Mouse (Mus musculus): ENCODE measurements around the gene Btn1a1. TPM values are rescaled to one million over a fixed set of nuclear protein-coding genes. Genes with fewer than 3 reads are reported as not detected.

Btn1a1 gene
- polyA plus RNA-seq, 1 experiment from 2014 or later = 0.96 TPM

DNA sequence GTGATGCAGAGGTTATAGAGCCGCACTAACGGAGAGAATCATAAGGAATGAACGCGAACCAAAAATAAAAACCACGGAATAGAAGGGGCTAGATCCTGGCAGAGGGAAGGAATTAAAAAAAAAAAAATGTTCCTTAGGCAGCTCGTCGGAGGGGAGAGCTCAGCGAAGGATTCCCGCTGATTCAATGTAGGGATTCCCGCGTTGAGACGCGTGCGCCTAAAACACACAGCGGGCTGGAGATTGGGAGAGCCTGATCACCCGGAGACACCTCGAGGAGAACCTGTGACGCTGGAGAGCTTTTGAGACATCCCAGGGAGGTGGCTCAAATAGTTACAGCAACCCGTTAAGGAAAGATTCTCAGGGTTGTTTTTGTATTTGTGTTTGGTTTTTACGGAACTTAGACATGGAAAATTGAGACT is 53.5 kb downstream of the Btn1a1 start:
- H3K27me3 ChIP-seq (ENCODE audit: insufficient read depth, low read length) = peaks cover 3% of the 10 kb centered on the region; the same call in 1 of the 2 replicates
- TF ChIP-seq CTCF (IDR thresholded peaks at IDR 0.05; ENCODE audit: low read depth) (no peak), EP300 (IDR thresholded peaks at IDR 0.05; ENCODE audit: low read depth) (no peak)
- ATAC-seq (peak; percentile 33; the same call in 1 of the 2 replicates), DNase-seq (no peak)
- no peak overlapping the region for H3K27ac ChIP-seq (ENCODE audit: low read depth)
- WGBS (ENCODE audit: insufficient replicate concordance) = under 1% methylated on average over 20 of the region's 20 CpGs
- H3K4me2 ChIP-seq (ENCODE audit: low read depth, low read length) = peak overlapping the region; percentile 64
- H3K9ac ChIP-seq (replicated peaks) = no peak overlapping the region; the same call in 1 of the 2 replicates
- no peaks in the 10 kb centered on the region for H3K36me3 ChIP-seq (replicated peaks; ENCODE audit: insufficient read depth, low read length)
- no peaks in the 10 kb centered on the region for H3K9me3 ChIP-seq (ENCODE audit: low read length)
- H3K4me3 ChIP-seq (ENCODE audit: low read depth, low read length) = peak overlapping the region; percentile 32
- H3K4me1 ChIP-seq (ENCODE audit: insufficient read depth) = peaks cover 16% of the 10 kb centered on the region

DNA sequence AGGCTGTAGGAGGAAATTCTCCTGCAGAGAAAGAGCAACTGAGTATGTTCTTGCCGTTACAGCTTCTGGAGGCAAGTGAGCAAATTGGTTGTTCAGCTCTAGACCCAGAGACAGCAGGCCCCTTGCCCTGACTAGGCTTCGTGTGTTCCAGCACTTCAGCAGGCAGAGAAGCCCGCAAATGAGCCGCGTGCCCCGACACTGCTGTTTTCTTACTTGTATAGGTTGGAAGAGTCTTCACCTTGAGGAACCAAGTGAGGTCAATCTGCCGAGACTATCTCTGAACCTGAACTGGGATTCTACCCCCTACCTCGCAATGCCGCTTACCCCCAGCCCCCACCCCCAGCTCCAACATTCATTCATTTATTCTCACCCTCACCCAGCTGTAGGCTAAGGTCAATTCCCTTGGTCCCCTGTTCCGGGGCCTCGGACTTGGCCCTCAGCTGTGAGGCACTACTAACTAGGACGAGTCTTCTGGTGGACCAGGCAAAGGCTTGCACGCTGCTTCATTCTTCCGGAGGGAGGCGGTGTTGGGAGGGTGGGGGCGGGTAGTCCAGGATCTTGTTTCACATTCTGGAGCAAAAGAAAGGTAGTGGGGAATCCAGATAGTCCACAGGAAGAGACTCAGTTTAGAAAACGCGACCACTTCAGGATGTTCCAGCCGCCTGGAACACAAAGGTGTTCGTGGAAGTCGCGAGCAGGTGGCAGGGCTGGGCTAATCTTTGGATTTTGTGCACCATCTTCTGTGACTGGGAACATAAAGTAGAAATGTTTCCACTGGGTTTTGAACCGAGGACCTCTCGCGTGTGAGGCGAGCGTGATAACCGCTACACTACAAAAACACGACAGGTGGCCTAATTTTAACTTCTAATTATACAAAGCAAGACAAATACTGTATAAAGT is 54.1 kb downstream of the Btn1a1 start:
- Histone ChIP-seq H3K9me3 (ENCODE audit: low read length) (no peaks in the 10 kb centered on the region), H3K4me1 (ENCODE audit: insufficient read depth) (peaks cover 16% of the 10 kb centered on the region), H3K27me3 (ENCODE audit: insufficient read depth, low read length) (peaks cover 3% of the 10 kb centered on the region; the same call in 1 of the 2 replicates), H3K4me2 (ENCODE audit: low read depth, low read length) (peak overlapping the region; percentile 64), H3K4me3 (ENCODE audit: low read depth, low read length) (peak overlapping the region; percentile 32), H3K9ac (replicated peaks) (no peak overlapping the region), H3K36me3 (replicated peaks; ENCODE audit: insufficient read depth, low read length) (no peaks in the 10 kb centered on the region), H3K27ac (ENCODE audit: low read depth) (no peak overlapping the region)
- WGBS (ENCODE audit: insufficient replicate concordance) = 10% methylated on average over 29 of the region's 29 CpGs
- ATAC-seq = peak; percentile 25; the same call in 1 of the 2 replicates
- TF ChIP-seq CTCF (IDR thresholded peaks at IDR 0.05; ENCODE audit: low read depth) (no peak), EP300 (IDR thresholded peaks at IDR 0.05; ENCODE audit: low read depth) (no peak)
- DNase-seq = no peak

GRCm38 (mm10) chr13:23410632-23411031 is 55.1 kb downstream of the Btn1a1 start:
- H3K4me3 ChIP-seq (ENCODE audit: low read depth, low read length) = no peak overlapping the region
- peaks cover 3% of the 10 kb centered on the region; the same call in 1 of the 2 replicates for H3K27me3 ChIP-seq (ENCODE audit: insufficient read depth, low read length)
- TF ChIP-seq CTCF (IDR thresholded peaks at IDR 0.05; ENCODE audit: low read depth) (no peak), EP300 (IDR thresholded peaks at IDR 0.05; ENCODE audit: low read depth) (no peak)
- 66% methylated on average over 9 of the region's 9 CpGs for WGBS (ENCODE audit: insufficient replicate concordance)
- no peak overlapping the region for H3K27ac ChIP-seq (ENCODE audit: low read depth)
- ATAC-seq (no peak), DNase-seq (no peak)
- no peaks in the 10 kb centered on the region for H3K36me3 ChIP-seq (replicated peaks; ENCODE audit: insufficient read depth, low read length)
- H3K4me2 ChIP-seq (ENCODE audit: low read depth, low read length) = no peak overlapping the region
- no peak overlapping the region for H3K9ac ChIP-seq (replicated peaks)
- peaks cover 16% of the 10 kb centered on the region for H3K4me1 ChIP-seq (ENCODE audit: insufficient read depth)
- H3K9me3 ChIP-seq (ENCODE audit: low read length) = no peaks in the 10 kb centered on the region

Other genes starting within 250 kb of the Btn1a1 start
- gene Vmn1r222, start 230.0 kb downstream of the Btn1a1 start, polyA plus RNA-seq (2015; fragmentation: Nextera tagmentation; extraction: Ambion mirVana) = not detected in 2 replicates
- gene Vmn1r223, start 218.8 kb downstream of the Btn1a1 start, polyA plus RNA-seq (2015; fragmentation: Nextera tagmentation; extraction: Ambion mirVana) = not detected in 2 replicates
- 7.4 and 9.5 TPM in 2 replicates for gene Zfp322a, start 96.7 kb downstream of the Btn1a1 start, polyA plus RNA-seq (2015; fragmentation: Nextera tagmentation; extraction: Ambion mirVana)
- gene Abt1, start 42.0 kb downstream of the Btn1a1 start, polyA plus RNA-seq (2015; fragmentation: Nextera tagmentation; extraction: Ambion mirVana) = 4.3 and 4.8 TPM in 2 replicates
- gene Btn2a2, start 23.0 kb upstream of the Btn1a1 start, polyA plus RNA-seq (2015; fragmentation: Nextera tagmentation; extraction: Ambion mirVana) = not detected in 2 replicates
- 7.2 and 7.5 TPM in 2 replicates for gene Hist1h4h, start 65.1 kb upstream of the Btn1a1 start, polyA plus RNA-seq (2015; fragmentation: Nextera tagmentation; extraction: Ambion mirVana)
- 9.7 and 9.8 TPM in 2 replicates for gene Hist1h2af, start 68.0 kb upstream of the Btn1a1 start, polyA plus RNA-seq (2015; fragmentation: Nextera tagmentation; extraction: Ambion mirVana)
- 3.7 and 6.3 TPM in 2 replicates for gene Hist1h3g, start 69.5 kb upstream of the Btn1a1 start, polyA plus RNA-seq (2015; fragmentation: Nextera tagmentation; extraction: Ambion mirVana)
- gene Hist1h2bh, start 77.5 kb upstream of the Btn1a1 start, polyA plus RNA-seq (2015; fragmentation: Nextera tagmentation; extraction: Ambion mirVana) = 0.58 and 0.64 TPM in 2 replicates
- gene Hist1h3f, start 78.2 kb upstream of the Btn1a1 start, polyA plus RNA-seq (2015; fragmentation: Nextera tagmentation; extraction: Ambion mirVana) = 1.3 and 1.5 TPM in 2 replicates
- gene Hist1h4f, start 85.7 kb upstream of the Btn1a1 start, polyA plus RNA-seq (2015; fragmentation: Nextera tagmentation; extraction: Ambion mirVana) = 1.1 and 1.2 TPM in 2 replicates
- gene Hist1h1d, start 87.4 kb upstream of the Btn1a1 start, polyA plus RNA-seq (2015; fragmentation: Nextera tagmentation; extraction: Ambion mirVana) = 0.43 and 0.51 TPM in 2 replicates
- gene Hist1h3e, start 96.5 kb upstream of the Btn1a1 start, polyA plus RNA-seq (2015; fragmentation: Nextera tagmentation; extraction: Ambion mirVana) = 3.6 and 4.6 TPM in 2 replicates
- 62.4 and 66.0 TPM in 2 replicates for gene Hist1h2ae, start 105.3 kb upstream of the Btn1a1 start, polyA plus RNA-seq (2015; fragmentation: Nextera tagmentation; extraction: Ambion mirVana)
- gene Hist1h2bg, start 105.5 kb upstream of the Btn1a1 start, polyA plus RNA-seq (2015; fragmentation: Nextera tagmentation; extraction: Ambion mirVana) = 6.1 and 7.8 TPM in 2 replicates
- gene Hist1h2bf, start 108.3 kb upstream of the Btn1a1 start, polyA plus RNA-seq (2015; fragmentation: Nextera tagmentation; extraction: Ambion mirVana) = 2.9 and 5.8 TPM in 2 replicates
- 2.0 and 2.6 TPM in 2 replicates for gene Hist1h2ad, start 108.5 kb upstream of the Btn1a1 start, polyA plus RNA-seq (2015; fragmentation: Nextera tagmentation; extraction: Ambion mirVana)
- gene Hist1h3d, start 109.9 kb upstream of the Btn1a1 start, polyA plus RNA-seq (2015; fragmentation: Nextera tagmentation; extraction: Ambion mirVana) = 4.7 and 5.8 TPM in 2 replicates
- gene Hist1h4d, start 115.7 kb upstream of the Btn1a1 start, polyA plus RNA-seq (2015; fragmentation: Nextera tagmentation; extraction: Ambion mirVana) = 89.1 and 94.3 TPM in 2 replicates
- gene Hist1h2be, start 155.2 kb upstream of the Btn1a1 start, polyA plus RNA-seq (2015; fragmentation: Nextera tagmentation; extraction: Ambion mirVana) = 0.49 and 0.51 TPM in 2 replicates
- 13.3 and 16.0 TPM in 2 replicates for gene Hist1h1e, start 156.7 kb upstream of the Btn1a1 start, polyA plus RNA-seq (2015; fragmentation: Nextera tagmentation; extraction: Ambion mirVana)
- gene Hist1h2ac, start 218.0 kb upstream of the Btn1a1 start, polyA plus RNA-seq (2015; fragmentation: Nextera tagmentation; extraction: Ambion mirVana) = 0.86 and 0.88 TPM in 2 replicates
- gene Hist1h2bc, start 218.3 kb upstream of the Btn1a1 start, polyA plus RNA-seq (2015; fragmentation: Nextera tagmentation; extraction: Ambion mirVana) = 168 and 180 TPM in 2 replicates
- gene Hist1h1t, start 229.9 kb upstream of the Btn1a1 start, polyA plus RNA-seq (2015; fragmentation: Nextera tagmentation; extraction: Ambion mirVana) = not detected in 2 replicates
- 6.2 and 6.5 TPM in 2 replicates for gene Hist1h4c, start 232.6 kb upstream of the Btn1a1 start, polyA plus RNA-seq (2015; fragmentation: Nextera tagmentation; extraction: Ambion mirVana)
- gene Hfe, start 245.0 kb upstream of the Btn1a1 start, polyA plus RNA-seq (2015; fragmentation: Nextera tagmentation; extraction: Ambion mirVana) = 24.0 and 25.1 TPM in 2 replicates